Mouse (Mus musculus): ENCODE results near the gene Peak1. TPM values are rescaled to one million over a fixed set of nuclear protein-coding genes. Genes with fewer than 3 reads are reported as not detected.

Peak1 gene
- total and polyA plus RNA-seq, 3 experiments, result 2.8 to 11.7 TPM; not detected in 1

DNA sequence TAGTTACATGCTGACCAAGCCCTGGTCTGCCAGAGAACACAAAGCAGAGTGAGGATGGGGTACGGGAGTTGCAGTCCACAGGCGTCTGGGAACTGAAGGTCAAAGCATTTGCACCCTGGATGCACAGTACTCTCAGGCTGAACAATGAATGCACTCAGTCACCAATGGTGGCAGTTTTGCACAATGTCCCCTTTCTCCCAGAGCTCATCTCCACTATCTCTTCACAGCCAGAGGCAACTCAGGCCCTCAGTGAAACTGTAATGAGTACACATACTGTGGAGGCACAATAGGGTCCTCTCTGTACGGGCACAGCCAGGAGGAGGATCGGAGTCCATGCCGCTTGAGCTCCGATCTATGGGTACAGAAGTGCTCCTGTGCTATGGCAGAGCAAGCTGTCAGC is 71.5 kb downstream of the Peak1 start:
- no peak overlapping the region for H3K9ac ChIP-seq (ENCODE audit: control insufficient read depth, low read depth, low read length, poor library complexity, severe bottlenecking)
- H3K4me1 ChIP-seq (ENCODE audit: control insufficient read depth in 1 of 2, insufficient read depth in 2 of 2, low read length in 2 of 2), result no peaks in the 10 kb centered on the region
- H3K79me2 ChIP-seq (ENCODE audit: control insufficient read depth, insufficient read depth, low read length, poor library complexity), result no peaks in the 10 kb centered on the region
- H3K27ac ChIP-seq (ENCODE audit: control insufficient read depth, low read depth, low read length), result no peak overlapping the region
- DNase-seq (ENCODE audit: low read depth, low spot score), result no peak
- H3K4me3 ChIP-seq (ENCODE audit: control insufficient read depth in 1 of 2, insufficient read depth in 1 of 2, low read depth in 2 of 2, low read length in 2 of 2), result no peak overlapping the region
- no peaks in the 10 kb centered on the region for H3K9me3 ChIP-seq (replicated peaks; ENCODE audit: insufficient read depth, low read length)
- no peaks in the 10 kb centered on the region for H3K36me3 ChIP-seq (ENCODE audit: control insufficient read depth in 1 of 2, insufficient read depth in 2 of 2, low read length in 2 of 2)
- H3K27me3 ChIP-seq (ENCODE audit: control insufficient read depth in 1 of 2, insufficient read depth in 2 of 2, low read length in 2 of 2), result no peaks in the 10 kb centered on the region
- TF ChIP-seq GATA1 (IDR thresholded peaks at IDR 0.05; ENCODE audit: low read depth, low read length) (no peak), ZMIZ1 (IDR thresholded peaks at IDR 0.05; ENCODE audit: low read depth, low read length) (no peak), ZNF384 (IDR thresholded peaks at IDR 0.05; ENCODE audit: low read depth, low read length) (no peak), MEF2A (IDR thresholded peaks at IDR 0.05; ENCODE audit: extremely low read depth, insufficient replicate concordance, low read depth, low read length, poor library complexity, severe bottlenecking) (no peak), CTCF (IDR thresholded peaks at IDR 0.05 in 2 of 3, conservative IDR thresholded peaks at IDR 0.05 in 1 of 3; ENCODE audit: control insufficient read depth in 1 of 3, insufficient read depth in 1 of 3, low read depth in 2 of 3, low read length in 3 of 3, poor library complexity in 1 of 3, severe bottlenecking in 1 of 3) (no peak), RCOR1 (IDR thresholded peaks at IDR 0.05; ENCODE audit: low read depth, low read length) (no peak), MAFK (IDR thresholded peaks at IDR 0.05; ENCODE audit: borderline replicate concordance, low read depth, low read length) (no peak), TBP (IDR thresholded peaks at IDR 0.05; ENCODE audit: low read depth, low read length) (no peak), CHD2 (IDR thresholded peaks at IDR 0.05; ENCODE audit: low read length) (no peak), CHD1 (IDR thresholded peaks at IDR 0.05; ENCODE audit: low read depth, low read length) (no peak)

DNA sequence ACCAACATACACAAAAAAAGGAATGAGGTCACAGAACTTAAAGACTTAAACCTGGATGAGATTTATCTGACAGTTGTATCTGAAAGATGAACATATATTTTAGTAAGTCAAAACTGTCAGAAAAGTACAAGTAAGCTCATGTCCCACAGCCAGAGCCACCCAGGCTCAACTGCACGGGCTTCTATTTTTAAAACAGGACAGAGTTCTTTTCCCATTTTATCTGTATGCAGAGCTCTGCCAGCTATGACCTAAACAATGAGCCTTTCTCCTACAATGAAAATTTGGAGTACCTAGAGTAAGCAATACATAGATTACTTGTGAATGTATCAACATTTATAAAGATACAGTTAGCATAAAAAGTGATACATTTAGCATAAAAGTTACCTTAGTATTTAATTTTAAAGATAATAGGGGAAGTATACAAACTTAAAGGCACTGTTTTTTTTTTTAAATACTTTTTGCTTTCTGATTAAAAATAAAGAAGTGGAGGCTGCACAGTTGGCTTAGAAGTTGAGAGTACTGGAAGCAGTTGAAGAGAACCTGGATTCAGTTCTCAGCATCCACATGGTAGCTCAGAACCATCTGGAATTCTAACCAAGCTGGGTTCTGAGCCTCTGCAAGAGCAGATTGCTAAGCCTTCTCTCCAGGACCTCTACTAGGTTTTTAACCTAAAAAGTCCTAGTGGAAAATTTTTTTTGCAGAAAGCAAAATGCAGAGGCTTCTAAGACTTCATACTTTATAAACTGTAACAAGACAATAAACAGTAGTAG is 78.3 kb downstream of the Peak1 start:
- H3K4me3 ChIP-seq (ENCODE audit: control insufficient read depth in 1 of 2, insufficient read depth in 1 of 2, low read depth in 2 of 2, low read length in 2 of 2), result no peak overlapping the region
- no peaks in the 10 kb centered on the region for H3K36me3 ChIP-seq (ENCODE audit: control insufficient read depth in 1 of 2, insufficient read depth in 2 of 2, low read length in 2 of 2)
- no peaks in the 10 kb centered on the region for H3K27me3 ChIP-seq (ENCODE audit: control insufficient read depth in 1 of 2, insufficient read depth in 2 of 2, low read length in 2 of 2)
- no peak overlapping the region for H3K9ac ChIP-seq (ENCODE audit: control insufficient read depth, low read depth, low read length, poor library complexity, severe bottlenecking)
- TF ChIP-seq ELF1 (IDR thresholded peaks at IDR 0.05; ENCODE audit: low read depth, low read length) (no peak), ZMIZ1 (IDR thresholded peaks at IDR 0.05; ENCODE audit: low read depth, low read length) (no peak), RAD21 (IDR thresholded peaks at IDR 0.05; ENCODE audit: low read depth, low read length) (no peak), GABPA (IDR thresholded peaks at IDR 0.05; ENCODE audit: low read depth, low read length) (no peak), MYC (IDR thresholded peaks at IDR 0.05; ENCODE audit: low read depth, low read length) (no peak), JUND (IDR thresholded peaks at IDR 0.05; ENCODE audit: low read depth, low read length) (no peak), CHD1 (IDR thresholded peaks at IDR 0.05; ENCODE audit: low read depth, low read length) (no peak), NELFE (IDR thresholded peaks at IDR 0.05; ENCODE audit: low read depth, low read length) (no peak), POLR2A (IDR thresholded peaks at IDR 0.05; ENCODE audit: control insufficient read depth in 1 of 2, insufficient read depth in 1 of 2, low read depth in 1 of 2, low read length in 2 of 2, poor library complexity in 1 of 2) (no peak), USF2 (IDR thresholded peaks at IDR 0.05; ENCODE audit: borderline replicate concordance in 1 of 2, insufficient read depth in 1 of 2, low read depth in 1 of 2, low read length in 2 of 2) (no peak), ZKSCAN1 (IDR thresholded peaks at IDR 0.05; ENCODE audit: low read depth, low read length) (no peak), GATA1 (IDR thresholded peaks at IDR 0.05; ENCODE audit: low read depth, low read length) (no peak)
- DNase-seq (ENCODE audit: low read depth, low spot score), result no peak
- H3K9me3 ChIP-seq (replicated peaks; ENCODE audit: insufficient read depth, low read length), result no peaks in the 10 kb centered on the region
- no peak overlapping the region for H3K27ac ChIP-seq (ENCODE audit: control insufficient read depth, low read depth, low read length)
- no peaks in the 10 kb centered on the region for H3K4me1 ChIP-seq (ENCODE audit: control insufficient read depth in 1 of 2, insufficient read depth in 2 of 2, low read length in 2 of 2)
- H3K79me2 ChIP-seq (ENCODE audit: control insufficient read depth, insufficient read depth, low read length, poor library complexity), result no peaks in the 10 kb centered on the region

All from MEL (cell line).